Mouse (Mus musculus) hindbrain, postnatal 0 days (tissue): ENCODE data around the gene Slmap. TPM values are rescaled to one million over a fixed set of nuclear protein-coding genes. Genes with fewer than 3 reads are reported as not detected.

Experiments
- ATAC-seq: fragments of 200-750 bp; cut with Nextera tagmentation; 2 replicates; pipeline ENCODE4 v1.8.0; 2017; ENCODE audit warnings: mild to moderate bottlenecking, moderate TSS enrichment, moderate library complexity
- DNase-seq: peaks from one replicate; pipeline ENCODE4 v3.0.0-alpha.2; 2015; ENCODE audit warnings: low spot score
- H3K27ac ChIP-seq: fragments of 300-500 bp; sonication (generic); 2 replicates; pipeline ENCODE4 v1.5.1; 2014; ENCODE audit warnings: mild to moderate bottlenecking
- H3K27me3 ChIP-seq: fragments of 300-500 bp; sonication (generic); 2 replicates; pipeline ENCODE4 v1.6.1; 2014; ENCODE audit warnings: low read length, mixed read lengths; ENCODE audit not compliant: insufficient read depth
- H3K36me3 ChIP-seq: fragments of 300-500 bp; sonication (generic); 2 replicates; pipeline ENCODE4 v1.6.1; 2014; ENCODE audit warnings: low read length, mixed read lengths; ENCODE audit not compliant: insufficient read depth
- H3K4me1 ChIP-seq: fragments of 300-500 bp; sonication (generic); 2 replicates; pipeline ENCODE4 v1.6.1; 2014; ENCODE audit warnings: antibody characterized with exemption, low read length, mixed read lengths; ENCODE audit not compliant: insufficient read depth
- H3K4me2 ChIP-seq: fragments of 300-500 bp; sonication (generic); 2 replicates; pipeline ENCODE4 v1.6.1; 2014; ENCODE audit warnings: low read depth, mild to moderate bottlenecking, low read length, moderate library complexity, mixed read lengths
- H3K4me3 ChIP-seq: fragments of 300-500 bp; sonication (generic); 2 replicates; pipeline ENCODE4 v1.5.1; 2014; ENCODE audit warnings: low read length
- H3K9ac ChIP-seq: fragments of 300-500 bp; sonication (generic); replicated peaks from 2 replicates; pipeline ENCODE4 v1.6.1; 2014; ENCODE audit warnings: mild to moderate bottlenecking, low read length, moderate library complexity, mixed read lengths
- H3K9me3 ChIP-seq: fragments of 300-500 bp; sonication (generic); 2 replicates; pipeline ENCODE4 v1.6.1; 2016; ENCODE audit warnings: low read length, mixed read lengths
- CTCF ChIP-seq: IDR thresholded peaks from 2 replicates; pipeline ENCODE4 v1.5.1; 2016; ENCODE audit warnings: antibody characterized with exemption, control low read depth, low read depth
- WGBS: fragments of 180-500 bp; shearing (Covaris S2); extraction: QIAGEN DNeasy Blood & Tissue Kit; methylation state at CpG from one replicate; pipeline ENCODE4 v1.1.7; 2014; 5-methylcytosine and 5-hydroxymethylcytosine counted together
- polyA plus RNA-seq: library from polyadenylated mRNA; unstranded; fragments of >200 nt; fragmentation: Nextera tagmentation; extraction: Ambion mirVana; gene quantifications from 2 replicates; pipeline ENCODE4 v1.2.1, GENCODE M21; 2015
- total RNA-seq: library from RNA; depleted of rRNA; stranded (reverse); fragments of >200 nt; gene quantifications from 2 replicates; pipeline ENCODE4 v1.2.3, GENCODE M21; 2014; rRNA removed

Slmap gene
- total and polyA plus RNA-seq, 2 experiments from 2014 or later: 11.7 to 16.1 TPM

GRCm38 (mm10) chr14:26379071-26379470 lies 155.7 kb downstream of the Slmap start:
- Histone ChIP-seq H3K36me3 (no peaks in the 10 kb centered on the region), H3K27me3 (no peaks in the 10 kb centered on the region), H3K27ac (no peak overlapping the region), H3K9me3 (no peaks in the 10 kb centered on the region), H3K4me2 (no peak overlapping the region), H3K9ac (no peak overlapping the region), H3K4me1 (no peaks in the 10 kb centered on the region), H3K4me3 (no peak overlapping the region)
- DNase-seq: no peak
- 28% methylated on average over 3 of the region's 3 CpGs for WGBS
- no peak for TF ChIP-seq CTCF
- ATAC-seq: no peak

- no peaks in the 10 kb centered on the region for H3K4me1 ChIP-seq
- peak; percentile 86 for TF ChIP-seq CTCF
- 10% methylated on average over 2 of the region's 2 CpGs for WGBS
- no peaks in the 10 kb centered on the region for H3K9me3 ChIP-seq
- no peaks in the 10 kb centered on the region for H3K36me3 ChIP-seq
- H3K27ac ChIP-seq: no peak overlapping the region
- H3K4me2 ChIP-seq: no peak overlapping the region
- ATAC-seq (no peak), DNase-seq (peak; percentile 79)
- no peak overlapping the region for H3K4me3 ChIP-seq
- no peak overlapping the region for H3K9ac ChIP-seq
- no peaks in the 10 kb centered on the region for H3K27me3 ChIP-seq
Observed at GRCm38 (mm10) chr14:26376652-26377051, 158.1 kb downstream of the Slmap start.

Other genes with a start within 250 kb of the Slmap start
- gene Dennd6a, start 38.9 kb upstream of the Slmap start, total RNA-seq: 23.8 and 33.8 TPM in 2 replicates
- gene Dennd6a, start 38.9 kb upstream of the Slmap start, polyA plus RNA-seq: 13.7 and 14.9 TPM in 2 replicates
- 111 and 119 TPM in 2 replicates for gene Arf4, start 103.1 kb upstream of the Slmap start, total RNA-seq
- 385 and 395 TPM in 2 replicates for gene Arf4, start 103.1 kb upstream of the Slmap start, polyA plus RNA-seq
- gene Pde12, start 135.0 kb upstream of the Slmap start, total RNA-seq: 14.1 and 15.2 TPM in 2 replicates
- gene Pde12, start 135.0 kb upstream of the Slmap start, polyA plus RNA-seq: 9.5 TPM in 2 replicates
- gene Dnah12, start 158.3 kb upstream of the Slmap start, total RNA-seq: 0.63 and 1.0 TPM in 2 replicates
- 0.14 and 0.16 TPM in 2 replicates for gene Dnah12, start 158.3 kb upstream of the Slmap start, polyA plus RNA-seq